Mouse (Mus musculus): ENCODE results near the gene Spef1. TPM values are rescaled to one million over a fixed set of nuclear protein-coding genes. Genes with fewer than 3 reads are reported as not detected.

Gene Spef1
- total RNA-seq, 2 experiments from 2014 or later = 13.4 to 14.0 TPM

DNA sequence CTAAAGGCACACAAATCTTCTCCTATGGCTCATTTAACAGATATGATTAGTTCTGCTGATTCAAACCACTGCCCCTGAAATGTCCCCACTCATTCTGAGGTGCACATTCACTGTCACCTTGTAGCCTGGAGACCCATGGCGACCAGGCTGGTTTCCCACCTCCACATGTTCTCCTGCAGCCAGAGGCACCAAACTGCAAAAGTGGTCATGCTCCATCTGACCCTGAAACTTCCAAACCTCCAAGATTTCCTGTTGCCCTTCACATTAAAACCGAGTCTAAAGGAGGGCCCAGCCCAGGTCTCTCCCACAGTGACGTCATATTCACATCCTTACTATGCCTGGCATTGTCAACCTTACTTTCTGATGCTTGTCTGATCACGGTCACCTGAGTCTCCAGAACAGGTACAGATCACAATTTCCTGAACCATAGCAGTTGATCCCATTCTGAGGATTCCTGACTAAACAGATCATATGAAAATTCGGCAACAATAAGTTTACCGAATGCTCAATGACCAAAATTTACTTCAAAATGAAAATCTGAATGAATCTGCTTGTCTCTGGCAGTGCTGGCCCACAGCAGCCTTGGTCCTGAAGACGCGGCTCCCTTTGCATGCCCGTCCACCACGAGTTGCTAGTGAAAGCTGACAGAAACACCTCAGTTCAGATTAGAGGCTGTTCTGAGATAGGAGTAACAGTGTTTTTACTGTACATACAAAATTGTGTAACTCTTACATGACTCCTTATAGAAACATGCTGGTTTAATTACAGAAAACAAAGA lies 54.8 kb downstream of the Spef1 start:
- DNase-seq (ENCODE audit: low spot score in 2 of 2) = no peak
- intact Hi-C loops (cut with DNase I) = no loop called here

DNA sequence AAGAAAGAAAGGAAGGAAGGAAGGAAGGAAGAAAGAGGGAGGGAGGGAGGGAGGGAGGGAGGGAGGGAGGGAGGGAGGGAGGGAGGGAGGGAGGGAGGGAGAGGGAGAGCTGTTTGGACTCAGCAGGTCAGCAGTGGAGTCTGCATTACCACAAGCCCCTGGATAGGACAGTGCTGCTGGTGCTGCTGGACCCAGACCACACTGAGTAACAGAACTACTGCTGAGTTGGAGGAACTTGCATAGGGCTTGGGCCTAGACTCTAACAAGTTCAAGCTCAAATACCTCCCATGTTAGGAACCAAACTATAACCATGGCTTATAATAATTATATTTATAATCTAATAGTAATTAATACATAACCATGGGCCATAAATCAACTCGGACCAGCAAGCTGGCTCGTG lies 56.2 kb downstream of the Spef1 start:
- intact Hi-C loops (cut with DNase I) = no loop called here
- DNase-seq (ENCODE audit: low spot score in 2 of 2) = no peak

DNA sequence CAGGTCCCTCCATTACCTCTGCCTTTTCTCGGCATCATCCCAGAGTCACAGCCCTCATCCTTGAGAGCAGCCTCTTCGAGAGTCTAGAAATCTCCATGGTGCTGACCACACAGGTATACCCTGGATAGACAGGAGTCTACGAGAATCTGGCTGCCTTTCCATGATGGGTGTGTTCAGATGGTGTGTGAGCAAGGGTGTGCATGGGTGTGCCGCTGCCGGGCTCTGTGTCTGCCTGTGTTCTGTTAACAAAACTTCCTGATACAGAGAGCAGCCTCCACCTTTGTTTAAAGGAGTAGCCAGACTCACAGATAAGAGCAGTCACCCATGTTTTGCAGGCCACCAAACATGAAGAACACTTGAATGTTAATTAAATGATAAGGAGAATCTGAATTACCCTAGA lies 57.2 kb downstream of the Spef1 start:
- DNase-seq (ENCODE audit: low spot score in 2 of 2) = no peak
- intact Hi-C loops (cut with DNase I) = no loop called here

DNA sequence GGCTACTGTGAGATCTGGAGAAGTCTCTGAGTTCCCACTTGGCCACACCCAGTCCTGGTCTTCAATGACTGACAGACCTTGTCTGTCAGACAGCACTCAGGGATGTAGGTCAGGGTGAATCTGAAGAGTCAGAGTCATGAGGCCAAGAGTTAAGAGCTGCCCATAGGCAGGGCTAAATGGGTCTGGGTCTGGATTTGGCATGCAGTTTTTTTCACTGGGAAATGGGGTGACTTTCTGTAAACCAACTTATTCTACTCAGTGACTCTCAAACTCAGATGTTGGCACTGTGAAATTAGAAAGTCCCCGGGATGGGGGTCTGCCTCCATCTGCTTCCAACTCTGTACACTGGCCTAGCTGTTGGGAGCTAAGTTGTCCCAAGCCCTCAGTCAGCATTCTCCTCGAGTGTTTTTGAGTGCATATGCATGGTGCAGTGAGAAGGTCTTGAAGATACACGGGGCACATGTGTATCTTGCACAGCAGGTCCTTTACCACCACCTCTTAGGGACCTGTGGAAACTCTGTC lies 58.4 kb downstream of the Spef1 start:
- DNase-seq (ENCODE audit: low spot score in 2 of 2) = no peak
- intact Hi-C loops (cut with DNase I) = no loop called here

DNA sequence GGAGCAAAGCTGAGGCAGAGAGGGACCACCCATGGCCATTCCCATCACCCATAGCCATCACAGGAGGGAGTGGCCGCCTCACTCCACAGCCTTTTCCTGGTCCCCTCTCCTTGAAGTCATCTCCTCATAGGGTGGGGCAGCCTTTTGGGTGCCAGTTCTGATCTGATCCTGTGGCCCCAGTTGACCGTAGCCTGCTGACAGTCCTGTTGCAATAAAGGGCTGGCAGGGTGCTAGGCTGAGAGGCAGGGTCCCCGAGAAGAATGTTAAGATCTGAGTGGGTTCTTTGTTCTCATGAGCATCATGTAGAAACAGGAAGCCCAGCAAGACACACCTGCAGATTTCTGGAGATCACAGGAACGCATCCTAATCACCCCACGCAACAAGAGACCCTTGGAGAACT lies 58.9 kb downstream of the Spef1 start:
- DNase-seq (ENCODE audit: low spot score in 2 of 2) = no peak
- intact Hi-C loops (cut with DNase I) = no loop called here

DNA sequence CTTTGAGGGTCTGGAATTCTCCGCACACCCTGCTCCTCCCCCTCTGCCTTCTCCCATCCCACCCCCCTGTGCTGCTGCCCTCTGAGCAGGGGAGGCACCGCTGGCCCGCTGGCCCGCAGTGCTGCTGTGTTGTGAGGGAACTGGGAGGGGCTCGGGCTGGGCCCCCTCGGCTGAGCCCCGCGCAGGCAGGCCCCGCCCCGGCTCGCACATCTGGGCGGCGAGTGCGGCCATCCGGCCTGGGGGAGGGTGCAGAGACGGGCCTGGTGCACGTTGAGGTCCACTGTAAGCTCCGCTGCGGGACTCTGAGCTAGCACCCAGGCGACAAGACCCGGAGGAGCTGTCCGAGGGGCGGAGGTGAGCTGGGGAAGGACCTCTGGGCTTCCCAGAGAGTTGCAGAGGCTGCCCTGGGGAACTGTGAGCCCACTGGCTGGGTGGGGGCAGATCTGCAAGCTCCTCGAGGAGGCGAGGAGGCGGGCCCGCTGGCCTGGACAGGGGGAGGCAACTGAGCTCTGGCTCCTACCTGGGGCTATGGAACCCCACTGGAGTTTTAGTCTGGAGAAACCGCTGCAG lies 59.8 kb downstream of the Spef1 start, which contains the start of gene Hspa12b:
TSS of gene Hspa12b (plus strand) at position 120 of the 570 bp plus-strand sequence.
- intact Hi-C loops (cut with DNase I) = no loop called here
- DNase-seq (ENCODE audit: low spot score in 2 of 2) = no peak

DNA sequence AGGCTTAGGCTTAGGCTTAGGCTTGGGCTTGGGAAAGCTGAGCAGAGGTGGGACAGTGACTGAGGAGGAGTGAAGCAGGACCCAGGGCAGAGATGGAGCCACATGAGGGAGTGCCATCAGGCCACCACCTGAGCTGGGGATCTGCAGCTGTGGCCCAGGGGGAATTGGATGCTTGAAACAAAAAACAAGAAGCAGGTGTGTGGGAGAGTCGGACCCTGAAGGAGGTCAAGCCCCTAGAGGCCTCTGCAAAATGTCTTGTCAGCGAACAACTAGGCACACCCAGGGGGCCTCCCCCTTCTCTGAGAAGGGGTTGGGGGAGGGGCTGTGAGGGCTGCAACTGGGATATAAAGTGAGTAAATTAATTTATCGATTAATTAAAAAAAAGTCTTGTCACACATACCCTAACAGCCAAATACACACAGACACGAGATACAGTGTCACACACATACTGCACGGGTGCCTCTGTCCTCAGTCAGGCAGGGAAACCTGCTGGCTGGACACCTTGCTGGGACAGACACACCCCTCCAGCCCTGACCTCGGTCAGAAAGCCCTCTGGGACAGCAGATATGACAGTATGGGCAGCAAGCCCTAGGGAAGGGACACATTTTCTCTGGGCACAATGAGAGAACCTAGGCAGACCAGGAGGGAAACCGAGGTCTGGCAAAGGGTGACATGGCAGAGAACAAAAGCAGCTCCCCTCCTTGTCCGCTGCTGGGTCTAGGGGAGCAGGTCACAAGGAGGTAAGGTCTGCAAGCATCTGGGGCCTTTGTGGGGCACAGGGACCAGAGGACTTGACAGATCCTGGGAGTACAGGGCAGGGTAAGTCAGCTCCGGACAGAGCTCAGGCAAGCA lies 60.9 kb downstream of the Spef1 start:
- DNase-seq (ENCODE audit: low spot score in 2 of 2) = no peak
- intact Hi-C loops (cut with DNase I) = no loop called here

DNA sequence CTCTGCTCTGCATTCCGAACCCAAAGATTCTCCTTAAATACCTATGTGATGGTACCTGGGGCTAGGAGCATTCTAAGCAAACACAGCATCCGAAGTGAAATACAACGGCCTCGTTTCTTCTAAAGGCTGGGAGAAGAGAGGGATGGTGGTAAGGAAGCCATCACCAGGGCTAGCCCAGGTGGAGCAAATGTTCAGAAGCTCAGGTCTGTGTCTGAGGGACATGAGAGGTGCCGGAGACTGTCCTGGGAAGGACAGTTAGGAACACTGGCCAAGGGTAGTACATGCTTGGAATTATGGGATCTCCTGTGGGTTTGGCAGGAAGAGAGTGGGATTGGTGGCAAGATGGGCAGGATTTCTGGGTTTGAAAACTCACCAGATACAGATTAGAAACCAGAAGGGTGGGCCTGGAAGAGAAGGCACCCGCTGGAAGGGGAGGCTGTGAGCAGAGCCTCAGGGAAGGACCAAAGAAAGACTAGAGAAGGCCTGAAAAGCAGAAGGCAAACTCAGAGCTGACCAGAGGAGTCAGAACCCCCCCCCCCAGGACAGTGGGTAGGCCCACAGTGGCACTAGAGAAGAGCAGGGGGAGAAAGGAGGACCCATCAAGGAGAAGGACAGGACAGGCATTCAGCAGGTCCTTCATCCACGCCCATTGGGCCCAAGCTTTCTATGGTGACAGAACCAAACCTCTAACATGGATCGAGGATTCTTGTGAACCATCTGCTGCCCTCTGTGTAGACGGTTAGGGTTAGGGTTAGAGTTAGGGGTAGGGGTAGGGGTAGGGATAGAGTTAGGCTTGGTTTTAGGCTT lies 61.7 kb downstream of the Spef1 start:
- intact Hi-C loops (cut with DNase I) = no loop called here
- DNase-seq (ENCODE audit: low spot score in 2 of 2) = no peak

DNA sequence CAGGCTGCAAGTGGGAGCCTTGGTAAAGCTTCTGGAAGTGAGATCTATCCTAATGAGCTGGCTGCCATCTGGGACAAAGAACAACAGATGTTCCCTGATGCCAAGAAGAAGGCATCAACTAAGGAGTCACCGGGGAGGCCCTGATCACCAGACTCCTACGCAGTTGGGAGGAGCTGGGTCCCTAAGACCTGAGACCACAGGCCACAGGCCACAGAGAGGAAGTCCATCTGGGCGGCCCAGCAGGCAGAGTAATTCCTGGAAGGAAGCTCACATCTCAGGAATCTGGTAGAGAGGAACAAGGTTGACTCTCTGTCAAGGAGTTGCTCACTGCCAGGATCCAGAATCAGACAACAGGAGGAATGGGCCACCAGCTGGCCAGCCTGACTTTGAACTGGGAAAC lies 62.9 kb downstream of the Spef1 start:
- intact Hi-C loops (cut with DNase I) = no loop called here
- no peak for DNase-seq (ENCODE audit: low spot score in 2 of 2)

Other genes starting within 250 kb of the Spef1 start
- 10 to 100 TPM; 52.4 to 54.2 TPM for gene Gfra4, start 144.2 kb downstream of the Spef1 start, total RNA-seq (2021)
- gene Adam33, start 123.5 kb downstream of the Spef1 start, total RNA-seq (2021) = 1 to 10 TPM; 2.3 to 3.7 TPM
- under 1 TPM; 0.51 to 0.59 TPM for gene Siglec1, start 100.5 kb downstream of the Spef1 start, total RNA-seq (2021)
- gene Hspa12b, start 60.0 kb downstream of the Spef1 start, total RNA-seq (2021) = 10 to 100 TPM; 10.2 to 10.8 TPM
- gene Gm11037, start 53.8 kb downstream of the Spef1 start, total RNA-seq (2021) = not detected
- gene 1700037H04Rik, start 27.2 kb downstream of the Spef1 start, total RNA-seq (2021) = 10 to 100 TPM; 74.6 to 83.3 TPM
- 10 to 100 TPM; 89.7 to 97.4 TPM for gene Cenpb, start 7.2 kb downstream of the Spef1 start, total RNA-seq (2021)
- gene Cdc25b, start 333 bp downstream of the Spef1 start, total RNA-seq (2021) = 10 to 100 TPM; 11.9 to 15.4 TPM
- gene Ap5s1, start 19.8 kb upstream of the Spef1 start, total RNA-seq (2021) = 10 to 100 TPM; 23.9 to 26.3 TPM
- gene Mavs, start 46.8 kb upstream of the Spef1 start, total RNA-seq (2021) = 1 to 10 TPM; 6.3 TPM
- gene Pank2, start 75.2 kb upstream of the Spef1 start, total RNA-seq (2021) = 10 to 100 TPM; 62.7 to 62.9 TPM
- gene Rnf24, start 165.6 kb upstream of the Spef1 start, total RNA-seq (2021) = 10 to 100 TPM; 30.3 to 32.3 TPM